Comparison of ENCODE assay signal across 15 mouse cellular contexts in genomic region chr2:120670253-120670652, GRCm38 (mm10). TPM values are rescaled to one million over a fixed set of nuclear protein-coding genes. Genes with fewer than 3 reads are reported as not detected.
DNase-seq lines count a peak whose midpoint lies in the region; ATAC-seq and TF ChIP-seq lines count a peak whose summit lies in the region.
"Had no signal": no experiment of that assay in that cellular context is flagged by ENCODE, and none has a peak within 500 bp of the region (broad histone marks: within the 10 kb centered on the region; RNA-seq: fewer than 3 reads in every experiment).

No protein-coding gene starts in this region.

- H3K27me3 ChIP-seq in embryonic facial prominence, embryonic 14.5 days (replicated peaks; ENCODE audit: control insufficient read depth, insufficient read depth, low read length): no peaks in the 10 kb centered on the region
- H3K27me3 ChIP-seq in embryonic facial prominence, embryonic 10.5 days (replicated peaks; ENCODE audit: low read depth, poor library complexity, severe bottlenecking): no peaks in the 10 kb centered on the region
- no peaks in the 10 kb centered on the region for H3K27me3 ChIP-seq in kidney, embryonic 15.5 days
- H3K27me3 ChIP-seq: heart, embryonic 12.5 days; neural tube, embryonic 13.5 days; stomach, embryonic 15.5 days had no signal

- no peak overlapping the region for H3K27ac ChIP-seq in embryonic facial prominence, embryonic 14.5 days (replicated peaks; ENCODE audit: low read depth, low read length)
- no peak overlapping the region for H3K27ac ChIP-seq in embryonic facial prominence, embryonic 10.5 days (replicated peaks)
- H3K27ac ChIP-seq in layer of hippocampus, adult 2 months: no peak overlapping the region
- no peak overlapping the region for H3K27ac ChIP-seq in kidney, embryonic 15.5 days
- H3K27ac ChIP-seq: neural tube, embryonic 13.5 days; stomach, embryonic 15.5 days had no signal

- H3K36me3 ChIP-seq in embryonic facial prominence, embryonic 14.5 days (ENCODE audit: control insufficient read depth, insufficient read depth, low read length): peaks cover 8% of the 10 kb centered on the region; the same call in 1 of the 2 replicates
- 0 out of 2 replicates have a peak, but pooled peaks cover 7% of the 10 kb centered on the region for H3K36me3 ChIP-seq in embryonic facial prominence, embryonic 10.5 days (replicated peaks)
- peaks cover 7% of the 10 kb centered on the region for H3K36me3 ChIP-seq in kidney, embryonic 15.5 days
- H3K36me3 ChIP-seq: stomach, embryonic 15.5 days had no signal

- DNase-seq in embryonic facial prominence, embryonic 14.5 days (ENCODE audit: low spot score): peak; percentile 46
- no peak for DNase-seq in embryonic facial prominence, embryonic 10.5 days (ENCODE audit: low spot score)
- no peak for DNase-seq in layer of hippocampus, adult 2 months (ENCODE audit: low spot score in 2 of 2)
- DNase-seq in layer of hippocampus, postnatal 36 days: no peak
- peak; percentile 16 for DNase-seq in thymus, postnatal 0 days (ENCODE audit: low spot score)
- DNase-seq in thymus, postnatal 36 days: no peak
- DNase-seq in Muller cell, postnatal 12 days (ENCODE audit: inconsistent ontology term): no peak
- DNase-seq: adrenal gland, postnatal 36 days; cerebellum, adult 2 months; right cerebral cortex, postnatal 14 days had no signal

- no peak for ATAC-seq in embryonic facial prominence, embryonic 14.5 days (ENCODE audit: low read depth)
- ATAC-seq in kidney, embryonic 15.5 days (replicated peaks; ENCODE audit: low FRiP score): no peak
- ATAC-seq: inflammation-experienced regulatory T-cells, adult 6 months had no signal

- H3K4me1 ChIP-seq in embryonic facial prominence, embryonic 14.5 days (ENCODE audit: control insufficient read depth, insufficient read depth, low read length): no peaks in the 10 kb centered on the region
- H3K4me1 ChIP-seq in embryonic facial prominence, embryonic 10.5 days: no peaks in the 10 kb centered on the region
- no peaks in the 10 kb centered on the region for H3K4me1 ChIP-seq in kidney, embryonic 15.5 days
- H3K4me1 ChIP-seq: heart, embryonic 12.5 days; neural tube, embryonic 13.5 days; stomach, embryonic 15.5 days had no signal

- H3K9me3 ChIP-seq in embryonic facial prominence, embryonic 14.5 days (ENCODE audit: control insufficient read depth, low read length): no peaks in the 10 kb centered on the region
- no peaks in the 10 kb centered on the region for H3K9me3 ChIP-seq in embryonic facial prominence, embryonic 10.5 days
- no peaks in the 10 kb centered on the region for H3K9me3 ChIP-seq in kidney, embryonic 15.5 days (replicated peaks)
- H3K9me3 ChIP-seq: heart, embryonic 12.5 days; neural tube, embryonic 13.5 days; stomach, embryonic 15.5 days had no signal

- no peak overlapping the region for H3K4me3 ChIP-seq in embryonic facial prominence, embryonic 14.5 days (ENCODE audit: low read depth, low read length)
- no peak overlapping the region for H3K4me3 ChIP-seq in embryonic facial prominence, embryonic 10.5 days
- no peak overlapping the region for H3K4me3 ChIP-seq in layer of hippocampus, adult 2 months
- H3K4me3 ChIP-seq in kidney, embryonic 15.5 days (replicated peaks): no peak overlapping the region
- H3K4me3 ChIP-seq: heart, embryonic 12.5 days; neural tube, embryonic 13.5 days; stomach, embryonic 15.5 days had no signal

- TF ChIP-seq CTCF in layer of hippocampus, adult 2 months (conservative IDR thresholded peaks at IDR 0.05): peak; percentile 76

- 75% methylated on average over 2 of the region's 2 CpGs for WGBS in embryonic facial prominence, embryonic 14.5 days
- 87% methylated on average over 2 of the region's 2 CpGs for WGBS in embryonic facial prominence, embryonic 10.5 days
- 75% methylated on average over 2 of the region's 2 CpGs for WGBS in kidney, embryonic 15.5 days

- H3K9ac ChIP-seq in embryonic facial prominence, embryonic 14.5 days (ENCODE audit: low read depth, low read length): no peak overlapping the region
- H3K9ac ChIP-seq in kidney, embryonic 15.5 days: no peak overlapping the region
- H3K9ac ChIP-seq: heart, embryonic 12.5 days; neural tube, embryonic 13.5 days; stomach, embryonic 15.5 days had no signal

- no peak overlapping the region for H3K4me2 ChIP-seq in embryonic facial prominence, embryonic 14.5 days (ENCODE audit: low read depth, low read length)
- H3K4me2 ChIP-seq in kidney, embryonic 15.5 days: no peak overlapping the region
- H3K4me2 ChIP-seq: heart, embryonic 12.5 days; neural tube, embryonic 13.5 days; stomach, embryonic 15.5 days had no signal

RNA-seq across cellular contexts. Expression of gene Stard9, which starts 41.3 kb away (rescaled TPM):
- polyA plus RNA-seq in embryonic facial prominence, embryonic 14.5 days (2014; fragmentation: Nextera tagmentation; extraction: Ambion mirVana): 8.6 and 9.2 TPM in 2 replicates
- 2.6 and 3.4 TPM in 2 replicates for polyA plus RNA-seq in embryonic facial prominence, embryonic 10.5 days (2016; fragmentation: Nextera tagmentation; extraction: Ambion mirVana)
- 1 to 10 TPM; 8.1 to 9.9 TPM for total RNA-seq in layer of hippocampus, adult 2 months (2021)
- 1 to 10 TPM; 8.4 to 9.0 TPM for total RNA-seq in layer of hippocampus, postnatal 36 days (2021)
- 1.5 and 2.3 TPM in 2 replicates for polyA plus RNA-seq in thymus, postnatal 0 days (2015; fragmentation: Nextera tagmentation; extraction: Ambion mirVana)
- polyA plus RNA-seq in kidney, embryonic 15.5 days (2015; fragmentation: Nextera tagmentation; extraction: Ambion mirVana): 4.1 and 5.2 TPM in 2 replicates

Comparison
In these comparisons a context has a peak if more than half of its experiments do, and no peak if none do; other contexts are left out.
1. DNase-seq: peak in embryonic facial prominence, embryonic 14.5 days (single experiment) and thymus, postnatal 0 days (single experiment); none in embryonic facial prominence, embryonic 10.5 days (single experiment), layer of hippocampus, adult 2 months (0 of 2), layer of hippocampus, postnatal 36 days (0 of 2), thymus, postnatal 36 days (0 of 2) and Muller cell, postnatal 12 days (single experiment).